In genomic region chr6:72882222-72882621, GRCm38 (mm10) we compare ENCODE assay signal across 8 mouse cellular contexts.
"Had no signal": no experiment of that assay in that cellular context is flagged by ENCODE, and none has a peak within 500 bp of the region (broad histone marks: within the 10 kb centered on the region; RNA-seq: fewer than 3 reads in every experiment).

No protein-coding gene starts in this region.

- H3K9ac ChIP-seq: lung, embryonic 15.5 days; midbrain, embryonic 15.5 days had no signal

- H3K4me3 ChIP-seq: limb, embryonic 10.5 days; lung, embryonic 15.5 days; midbrain, embryonic 15.5 days had no signal

- DNase-seq: kidney, adult 18-20 months; kidney, postnatal 14 days; right cerebral cortex, postnatal 25 days; thymus, postnatal 36 days had no signal

- ATAC-seq: midbrain, embryonic 15.5 days had no signal

- H3K9me3 ChIP-seq: limb, embryonic 10.5 days; lung, embryonic 15.5 days; midbrain, embryonic 15.5 days had no signal

- H3K36me3 ChIP-seq: lung, embryonic 15.5 days; midbrain, embryonic 15.5 days had no signal

- H3K27ac ChIP-seq: limb, embryonic 10.5 days; midbrain, embryonic 15.5 days had no signal

- H3K4me2 ChIP-seq: lung, embryonic 15.5 days; midbrain, embryonic 11.5 days; midbrain, embryonic 15.5 days had no signal

- H3K27me3 ChIP-seq: lung, embryonic 15.5 days; midbrain, embryonic 15.5 days had no signal
